Comparison of ENCODE assay signal across 2 mouse cellular contexts in the genomic region with DNA sequence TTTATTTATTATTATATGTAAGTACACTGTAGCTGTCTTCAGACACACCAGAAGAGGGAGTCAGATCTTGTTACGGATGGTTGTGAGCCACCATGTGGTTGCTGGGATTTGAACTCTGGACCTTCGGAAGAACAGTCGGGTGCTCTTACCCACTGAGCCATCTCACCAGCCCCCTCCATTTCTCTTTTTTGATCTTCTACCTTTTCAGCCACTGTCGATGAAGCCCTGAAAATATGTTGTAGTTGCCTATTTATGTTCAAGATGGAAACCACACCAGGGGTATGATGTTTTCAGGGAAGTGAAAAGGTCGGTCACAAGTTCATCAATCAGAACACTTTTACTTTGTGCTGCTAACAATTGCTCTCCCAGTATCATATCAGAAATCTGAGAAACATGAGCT. TPM values are rescaled to one million over a fixed set of nuclear protein-coding genes. Genes with fewer than 3 reads are reported as not detected.
A peak's percentile ranks its signal among the peaks of the same experiment; 100 is the strongest.
DNase-seq lines count a peak whose midpoint lies in the region; TF ChIP-seq lines count a peak whose summit lies in the region.
"Not testable (repeated sequence)": the region's sequence is repeated elsewhere in the genome, so short reads cannot be mapped to it uniquely, and the experiment has no call there.

No protein-coding gene starts in this region.

- not testable (repeated sequence) for DNase-seq in CH12.LX (ENCODE audit: extremely low read depth); MEL (ENCODE audit: low read depth, low spot score)

- not testable (repeated sequence) for H3K9ac ChIP-seq in CH12.LX (ENCODE audit: insufficient read depth, low read depth); MEL (ENCODE audit: control insufficient read depth, low read depth, low read length, poor library complexity, severe bottlenecking)

- TF ChIP-seq RAD21 in CH12.LX (IDR thresholded peaks at IDR 0.05; ENCODE audit: low read depth, low read length); MEL (IDR thresholded peaks at IDR 0.05; ENCODE audit: low read depth, low read length): not testable (repeated sequence)

- TF ChIP-seq EP300 in CH12.LX (IDR thresholded peaks at IDR 0.05; ENCODE audit: low read length); MEL (IDR thresholded peaks at IDR 0.05; ENCODE audit: low read depth in 1 of 2, low read length in 2 of 2): not testable (repeated sequence)

- H3K9me3 ChIP-seq in CH12.LX (replicated peaks; ENCODE audit: low read length); MEL (replicated peaks; ENCODE audit: insufficient read depth, low read length): not testable (repeated sequence)

- dilution Hi-C loops in CH12.LX (cut with MboI; ENCODE audit: extremely low pct_ligation_motif_present, extremely low pct_unique_long_range_greater_than_20kb, low sequenced_read_pairs), result not testable (repeated sequence)

- H3K4me3 ChIP-seq in CH12.LX (replicated peaks in 1 of 3; ENCODE audit: low read depth in 2 of 3, low read length in 2 of 3, poor library complexity in 1 of 3); MEL (ENCODE audit: control insufficient read depth in 1 of 2, insufficient read depth in 1 of 2, low read depth in 2 of 2, low read length in 2 of 2): not testable (repeated sequence)

- H3K27me3 ChIP-seq in CH12.LX (replicated peaks); MEL (ENCODE audit: control insufficient read depth in 1 of 2, insufficient read depth in 2 of 2, low read length in 2 of 2): not testable (repeated sequence)

- TF ChIP-seq CTCF in CH12.LX (conservative IDR thresholded peaks at IDR 0.05 in 1 of 2, IDR thresholded peaks at IDR 0.05 in 1 of 2; ENCODE audit: low read depth in 2 of 2, low read length in 2 of 2); MEL (IDR thresholded peaks at IDR 0.05 in 2 of 3, conservative IDR thresholded peaks at IDR 0.05 in 1 of 3; ENCODE audit: control insufficient read depth in 1 of 3, insufficient read depth in 1 of 3, low read depth in 2 of 3, low read length in 3 of 3, poor library complexity in 1 of 3, severe bottlenecking in 1 of 3): not testable (repeated sequence)

- in situ Hi-C loops in CH12.LX (cut with MboI; ENCODE audit: low pct_ligation_motif_present, low pct_unique_long_range_greater_than_20kb, low sequenced_read_pairs), result loop anchor here (25.0 kb wide), 1 partner anchor 382 kb away; no protein-coding TSS in a partner anchor

- H3K4me2 ChIP-seq in CH12.LX (ENCODE audit: insufficient read depth, low read depth, poor library complexity, severe bottlenecking), result not testable (repeated sequence)

- H3K4me1 ChIP-seq in CH12.LX (ENCODE audit: control insufficient read depth in 1 of 2, insufficient read depth in 2 of 2); MEL (ENCODE audit: control insufficient read depth in 1 of 2, insufficient read depth in 2 of 2, low read length in 2 of 2): not testable (repeated sequence)

- H3K27ac ChIP-seq in CH12.LX (ENCODE audit: insufficient read depth, low read depth); MEL (ENCODE audit: control insufficient read depth, low read depth, low read length): not testable (repeated sequence)

- not testable (repeated sequence) for H3K79me2 ChIP-seq in CH12.LX (replicated peaks; ENCODE audit: control insufficient read depth, extremely low read depth, insufficient read depth, poor library complexity, severe bottlenecking); MEL (ENCODE audit: control insufficient read depth, insufficient read depth, low read length, poor library complexity)

- not testable (repeated sequence) for TF ChIP-seq POLR2A in CH12.LX (IDR thresholded peaks at IDR 0.05; ENCODE audit: low read depth, low read length); MEL (IDR thresholded peaks at IDR 0.05; ENCODE audit: control insufficient read depth in 1 of 2, insufficient read depth in 1 of 2, low read depth in 1 of 2, low read length in 2 of 2, poor library complexity in 1 of 2)

- not testable (repeated sequence) for H3K36me3 ChIP-seq in CH12.LX (replicated peaks in 1 of 2; ENCODE audit: control insufficient read depth in 1 of 2, insufficient read depth in 1 of 2, low read length in 1 of 2); MEL (ENCODE audit: control insufficient read depth in 1 of 2, insufficient read depth in 2 of 2, low read length in 2 of 2)

TF ChIP-seq in CH12.LX, 34 proteins besides CTCF, POLR2A, EP300 and RAD21:
- 0 out of 2 replicates have a peak, but pooled peaks have one; percentile 2 for TF ChIP-seq ZNF384 (IDR thresholded peaks at IDR 0.05; ENCODE audit: low read depth, low read length)
- TF ChIP-seq TBP (conservative IDR thresholded peaks at IDR 0.05; ENCODE audit: low read depth, low read length), result peak; percentile 92
TF ChIP-seq in CH12.LX: peak in this region for 2; not testable (repeated sequence) for 32.

TF ChIP-seq in MEL, 35 proteins besides CTCF, POLR2A, EP300 and RAD21:
- peak; percentile 95 for TF ChIP-seq TBP (IDR thresholded peaks at IDR 0.05; ENCODE audit: low read depth, low read length)
TF ChIP-seq in MEL: peak in this region for 1; not testable (repeated sequence) for 34.

RNA-seq across cellular contexts. Expression of a gene that starts 7.0 kb away (rescaled TPM):
- total RNA-seq in CH12.LX (2012; rRNA removed) (62.0 and 62.5 TPM in 2 replicates), CH12.LX (2014; rRNA removed) (92.5 and 99.9 TPM in 2 replicates), MEL (2012; rRNA removed) (51.8 and 54.8 TPM in 2 replicates)
- polyA plus RNA-seq in CH12.LX (2012; ENCODE audit: insufficient read length, low read depth) (173 and 183 TPM in 2 replicates), MEL (2012; ENCODE audit: insufficient read depth in 1 of 2, insufficient read length in 2 of 2, low read depth in 1 of 2, low replicate concordance in 2 of 2, missing spikeins in 1 of 2) (100 to 1,000 TPM; 118 to 129 TPM)

RNA-seq across cellular contexts. Expression of a gene that starts 10.8 kb away (rescaled TPM):
- total RNA-seq in CH12.LX (2012; rRNA removed) (65.3 and 78.2 TPM in 2 replicates), CH12.LX (2014; rRNA removed) (45.2 and 47.3 TPM in 2 replicates), MEL (2012; rRNA removed) (124 and 148 TPM in 2 replicates)
- polyA plus RNA-seq in CH12.LX (2012; ENCODE audit: insufficient read length, low read depth) (23.1 and 30.4 TPM in 2 replicates), MEL (2012; ENCODE audit: insufficient read depth in 1 of 2, insufficient read length in 2 of 2, low read depth in 1 of 2, low replicate concordance in 2 of 2, missing spikeins in 1 of 2) (10 to 100 TPM in 1 of 2 experiments, not detected in 1; 86.1 TPM)
